Mouse (Mus musculus) limb, embryonic 10.5 days (tissue): ENCODE measurements around the gene Ell2. TPM values are rescaled to one million over a fixed set of nuclear protein-coding genes. Genes with fewer than 3 reads are reported as not detected.
A peak's percentile ranks its signal among the peaks of the same experiment; 100 is the strongest.

Experiments used
- DNase-seq: peaks from one replicate; pipeline ENCODE4 v3.0.0-alpha.2; 2017; ENCODE audit warnings: low spot score
- H3K27ac ChIP-seq: fragments of 300-500 bp; sonication (generic); 2 replicates; pipeline ENCODE4 v1.5.1; 2016; ENCODE audit warnings: mild to moderate bottlenecking
- H3K27me3 ChIP-seq: fragments of 300-500 bp; sonication (generic); 2 replicates; pipeline ENCODE4 v1.6.1; 2016; ENCODE audit warnings: low read depth, mild to moderate bottlenecking; ENCODE audit not compliant: poor library complexity, severe bottlenecking
- H3K36me3 ChIP-seq: fragments of 300-500 bp; sonication (generic); 2 replicates; pipeline ENCODE4 v1.6.1; 2016; ENCODE audit warnings: mild to moderate bottlenecking, moderate library complexity
- H3K4me1 ChIP-seq: fragments of 300-500 bp; sonication (generic); 2 replicates; pipeline ENCODE4 v1.6.1; 2016
- H3K4me3 ChIP-seq: fragments of 300-500 bp; sonication (generic); 2 replicates; pipeline ENCODE4 v1.5.1; 2016; ENCODE audit warnings: mild to moderate bottlenecking, moderate library complexity
- H3K9me3 ChIP-seq: fragments of 300-500 bp; sonication (generic); replicated peaks from 2 replicates; pipeline ENCODE4 v1.6.1; 2016; ENCODE audit warnings: mild to moderate bottlenecking
- WGBS: fragments of 180-500 bp; shearing (Covaris S2); methylation state at CpG from one replicate; pipeline ENCODE4 v1.1.7; 2016; 5-methylcytosine and 5-hydroxymethylcytosine counted together
- polyA plus RNA-seq: library from polyadenylated mRNA; unstranded; fragments of >200 nt; fragmentation: Nextera tagmentation; extraction: Ambion mirVana; gene quantifications from 2 replicates; pipeline ENCODE4 v1.2.1, GENCODE M21; 2016

Ell2 gene
- polyA plus RNA-seq, 1 experiment from 2014 or later = 4.2 TPM

DNA sequence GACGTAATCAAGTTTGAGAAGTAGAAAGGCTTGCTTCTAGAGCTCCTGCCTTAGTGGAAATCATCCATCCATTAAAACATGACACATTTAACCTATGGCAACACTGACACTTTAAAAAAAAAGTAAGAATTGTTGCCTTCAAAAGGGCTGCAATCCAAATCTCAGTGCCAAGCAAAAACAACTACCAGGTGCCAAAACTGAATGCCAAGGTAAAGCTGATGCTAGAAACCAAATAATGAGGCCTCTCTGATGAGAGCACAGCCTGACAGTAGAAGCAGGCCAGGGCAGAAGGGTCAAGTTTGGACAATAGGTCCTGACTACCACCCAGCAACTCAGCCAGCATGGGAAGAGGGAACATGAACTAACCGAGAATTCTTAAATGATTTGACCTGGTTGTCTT, 73.5 kb downstream of the Ell2 start:
- Histone ChIP-seq H3K9me3 (no peaks in the 10 kb centered on the region), H3K36me3 (no peaks in the 10 kb centered on the region), H3K27me3 (no peaks in the 10 kb centered on the region), H3K4me3 (no peak overlapping the region), H3K4me1 (no peaks in the 10 kb centered on the region), H3K27ac (no peak overlapping the region)
- DNase-seq = no peak
- WGBS = 87% methylated on average over 2 of the region's 2 CpGs

DNA sequence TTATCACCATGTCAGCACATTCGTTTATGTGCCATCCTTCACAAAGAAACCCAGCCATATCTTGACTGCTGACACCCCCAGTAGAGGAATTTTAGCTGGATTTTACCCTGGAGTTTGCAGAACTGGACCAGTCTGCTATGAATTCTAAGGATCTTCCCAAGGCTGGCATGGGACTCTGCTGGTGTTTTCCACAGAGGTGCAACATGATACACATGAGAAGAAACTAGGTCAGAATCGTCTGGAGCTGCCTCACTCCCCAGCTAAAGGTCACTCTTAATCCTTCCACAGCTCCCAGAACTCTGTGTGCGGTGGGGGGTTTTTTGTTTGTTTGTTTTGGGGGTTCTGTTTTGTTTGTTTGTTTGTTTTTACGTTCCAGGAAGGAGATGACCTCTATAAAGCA, 79.2 kb downstream of the Ell2 start:
- WGBS = 58% methylated on average over 4 of the region's 4 CpGs
- Histone ChIP-seq H3K4me1 (no peaks in the 10 kb centered on the region), H3K27me3 (no peaks in the 10 kb centered on the region), H3K4me3 (no peak overlapping the region), H3K36me3 (no peaks in the 10 kb centered on the region), H3K9me3 (no peaks in the 10 kb centered on the region), H3K27ac (no peak overlapping the region)
- no peak for DNase-seq

DNA sequence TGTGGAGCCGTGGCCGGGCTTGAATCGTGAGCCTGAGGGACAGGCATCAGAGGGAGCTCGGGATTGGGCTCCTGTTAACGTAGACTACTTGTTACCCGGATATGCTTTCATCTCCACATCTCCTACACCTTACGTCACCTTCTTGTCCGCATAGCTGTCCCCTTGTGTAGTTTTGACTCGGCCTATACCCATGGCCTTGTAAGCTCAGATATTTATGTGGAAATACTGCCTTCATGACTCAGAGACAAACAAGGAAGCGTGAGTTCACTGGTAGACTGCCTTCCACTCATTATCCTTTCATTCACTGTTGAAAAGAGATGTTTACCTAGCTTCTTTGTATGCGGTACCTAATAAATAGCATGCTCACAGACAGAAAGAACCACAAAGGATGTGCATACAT, 79.7 kb downstream of the Ell2 start:
- no peak for DNase-seq
- Histone ChIP-seq H3K36me3 (no peaks in the 10 kb centered on the region), H3K27ac (no peak overlapping the region), H3K4me3 (no peak overlapping the region), H3K4me1 (no peaks in the 10 kb centered on the region), H3K9me3 (no peaks in the 10 kb centered on the region), H3K27me3 (no peaks in the 10 kb centered on the region)
- 89% methylated on average over 11 of the region's 11 CpGs for WGBS

DNA sequence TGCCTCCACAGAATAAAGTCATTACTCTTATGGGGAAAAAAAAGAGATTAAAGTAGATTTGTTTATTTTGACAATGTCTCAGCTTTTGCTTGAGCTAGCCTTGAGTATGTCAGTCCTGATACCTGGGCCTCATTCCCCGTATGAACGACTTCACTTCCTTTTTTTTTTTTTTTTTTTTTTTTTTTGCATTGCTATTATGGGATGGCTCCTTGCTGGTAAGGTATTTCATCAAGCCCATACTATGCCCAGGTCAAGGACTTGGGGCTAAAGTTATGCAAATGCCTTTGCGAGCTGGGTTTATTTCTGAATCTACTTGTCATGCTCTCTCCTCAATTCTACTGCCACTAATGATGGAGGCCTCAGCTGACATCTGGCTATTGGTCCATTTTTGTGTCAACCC, 80.8 kb downstream of the Ell2 start:
- Histone ChIP-seq H3K4me1 (no peaks in the 10 kb centered on the region), H3K27ac (no peak overlapping the region), H3K36me3 (no peaks in the 10 kb centered on the region), H3K9me3 (no peaks in the 10 kb centered on the region), H3K27me3 (no peaks in the 10 kb centered on the region), H3K4me3 (no peak overlapping the region)
- DNase-seq = no peak
- 90% methylated on average over 3 of the region's 3 CpGs for WGBS

DNA sequence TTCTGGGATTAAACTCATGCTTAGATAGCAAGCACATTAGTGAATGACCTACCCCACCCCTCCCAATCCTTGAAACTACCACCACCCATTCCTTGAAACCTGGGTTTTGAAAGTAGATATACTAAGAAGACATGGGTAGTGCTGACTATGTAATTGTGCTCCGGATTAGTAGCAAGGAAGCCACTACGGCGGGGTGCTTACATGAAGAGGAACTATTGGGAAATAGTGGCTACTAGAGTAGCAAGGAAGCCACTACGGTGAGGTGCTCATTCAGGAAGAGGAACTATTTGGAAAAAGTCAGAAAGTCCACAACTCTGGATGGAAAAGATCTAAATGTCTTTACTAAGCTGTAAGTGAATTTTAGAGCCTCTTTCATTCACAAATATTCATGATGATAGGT, 81.6 kb downstream of the Ell2 start:
- no peaks in the 10 kb centered on the region for H3K27me3 ChIP-seq
- H3K27ac ChIP-seq = no peak overlapping the region
- no peak overlapping the region for H3K4me3 ChIP-seq
- H3K4me1 ChIP-seq = no peaks in the 10 kb centered on the region
- no peaks in the 10 kb centered on the region for H3K36me3 ChIP-seq
- DNase-seq = no peak
- 93% methylated on average over 4 of the region's 4 CpGs for WGBS
- no peaks in the 10 kb centered on the region for H3K9me3 ChIP-seq

DNA sequence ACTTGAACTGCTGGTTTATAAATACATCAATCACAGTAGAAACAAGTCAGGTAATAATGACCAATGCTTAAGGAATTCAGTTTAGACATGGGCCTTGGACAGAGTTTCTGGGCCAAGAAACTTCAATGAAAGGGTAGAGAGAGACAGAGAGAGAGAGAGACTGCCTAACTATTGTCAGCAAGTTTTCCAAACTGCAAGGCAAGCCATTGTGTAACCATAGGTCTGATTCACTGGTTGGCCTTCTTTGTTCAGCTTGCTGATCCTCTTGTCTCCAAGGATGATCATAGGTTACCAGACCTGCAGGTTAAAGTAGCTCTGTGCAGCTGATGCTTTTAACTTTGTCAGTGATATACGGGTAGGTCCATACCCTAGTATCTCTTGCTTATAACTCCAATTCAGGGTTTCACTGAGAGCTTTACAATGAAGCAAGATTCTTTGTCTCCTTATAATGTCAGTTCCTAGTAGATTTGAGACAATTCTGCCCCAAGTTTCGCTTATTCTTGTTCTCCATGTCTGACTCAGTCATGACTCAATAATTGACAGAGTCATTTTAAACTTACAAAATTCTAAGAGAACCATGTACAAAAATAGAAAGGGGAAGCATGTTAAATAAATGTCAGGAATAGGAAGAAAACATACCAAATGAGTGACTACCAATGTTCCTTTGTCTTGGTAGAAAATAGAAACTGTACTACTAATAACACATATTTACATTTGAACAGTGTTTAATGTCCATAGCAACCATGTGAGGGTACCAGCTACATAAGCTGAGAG, 82.7 kb downstream of the Ell2 start:
- no peak for DNase-seq

DNA sequence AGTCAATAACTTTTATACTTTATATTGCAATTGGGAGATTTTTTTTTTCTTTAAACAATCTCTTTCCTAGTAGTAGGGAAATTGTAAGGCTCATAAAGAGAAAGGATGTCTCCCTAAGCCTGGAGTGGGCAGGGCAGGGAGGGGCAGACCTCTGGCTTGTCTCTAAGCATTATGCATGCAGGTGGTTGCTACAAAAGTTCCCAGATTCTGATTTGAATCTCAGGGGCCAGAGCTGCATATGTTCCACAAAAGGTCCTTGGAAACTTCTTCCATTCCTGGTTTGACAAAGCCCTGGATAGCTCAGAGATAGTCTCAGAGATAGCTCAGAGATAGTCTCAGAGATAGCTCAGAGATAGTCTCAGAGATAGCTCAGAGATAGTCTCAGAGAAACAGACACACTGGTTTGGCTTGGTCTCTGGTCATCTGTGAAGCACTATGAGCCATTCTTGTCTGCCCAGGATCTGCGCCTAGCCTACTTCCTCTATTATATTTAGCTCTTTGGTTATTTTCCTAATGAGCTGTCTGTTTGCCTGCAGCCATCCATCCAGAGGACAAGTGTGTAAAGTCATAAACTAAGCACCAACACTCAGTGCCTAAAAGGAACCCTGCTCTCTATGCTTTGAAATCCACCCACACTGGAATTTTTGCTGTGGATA, 84.1 kb downstream of the Ell2 start:
- H3K9me3 ChIP-seq = no peaks in the 10 kb centered on the region
- no peak overlapping the region for H3K27ac ChIP-seq
- H3K27me3 ChIP-seq = no peaks in the 10 kb centered on the region
- no peaks in the 10 kb centered on the region for H3K36me3 ChIP-seq
- H3K4me1 ChIP-seq = no peaks in the 10 kb centered on the region
- no peak overlapping the region for H3K4me3 ChIP-seq
- WGBS = 92% methylated on average over 1 of the region's 1 CpGs
- no peak for DNase-seq

More for the DNA sequence above, 82.7 kb downstream of the Ell2 start:
- WGBS = 93% methylated on average over 2 of the region's 2 CpGs
- H3K4me1 ChIP-seq = no peaks in the 10 kb centered on the region
- H3K4me3 ChIP-seq = no peak overlapping the region
- H3K36me3 ChIP-seq = no peaks in the 10 kb centered on the region
- no peak overlapping the region for H3K27ac ChIP-seq
- no peaks in the 10 kb centered on the region for H3K9me3 ChIP-seq
- no peaks in the 10 kb centered on the region for H3K27me3 ChIP-seq

DNA sequence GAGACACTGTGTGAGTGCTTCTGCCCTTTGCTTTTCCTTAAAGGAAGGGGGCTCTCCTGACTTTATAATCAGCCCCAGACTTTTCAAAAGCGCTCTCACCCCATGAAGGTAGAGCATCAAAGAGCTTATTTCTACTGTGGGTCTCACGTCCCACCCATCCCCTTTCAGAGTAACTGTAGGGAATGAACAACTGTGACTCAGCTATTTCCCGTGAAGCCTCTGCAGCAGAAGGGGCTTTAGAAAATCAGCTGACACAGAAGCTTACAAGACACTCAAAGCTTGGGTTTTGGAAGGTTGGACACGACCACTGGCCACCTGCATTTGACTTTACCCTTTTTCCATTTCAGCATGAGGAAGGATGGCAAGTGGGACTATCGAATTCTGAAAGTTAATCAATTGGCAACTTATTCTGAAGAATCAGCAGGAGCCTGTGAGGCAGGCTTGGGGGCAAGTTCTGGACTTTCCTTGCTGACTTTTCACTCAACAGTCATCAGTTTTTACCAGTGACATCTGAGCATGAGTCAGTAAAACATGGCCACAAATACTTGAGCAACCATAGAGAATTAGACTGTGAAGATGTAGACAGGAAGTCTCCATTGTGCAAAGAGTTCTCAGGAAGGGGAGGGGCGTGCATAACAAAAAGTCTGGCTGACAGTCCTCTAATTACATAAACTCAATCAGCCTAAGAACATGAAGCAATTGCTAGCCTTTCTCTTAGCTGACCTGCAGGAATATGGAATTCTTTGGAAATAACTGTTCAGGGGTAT, 87.5 kb downstream of the Ell2 start:
- no peaks in the 10 kb centered on the region for H3K27me3 ChIP-seq
- no peaks in the 10 kb centered on the region for H3K4me1 ChIP-seq
- H3K36me3 ChIP-seq = no peaks in the 10 kb centered on the region
- H3K4me3 ChIP-seq = no peak overlapping the region
- no peak for DNase-seq
- H3K9me3 ChIP-seq = no peaks in the 10 kb centered on the region
- WGBS = 61% methylated on average over 6 of the region's 6 CpGs
- no peak overlapping the region for H3K27ac ChIP-seq

DNA sequence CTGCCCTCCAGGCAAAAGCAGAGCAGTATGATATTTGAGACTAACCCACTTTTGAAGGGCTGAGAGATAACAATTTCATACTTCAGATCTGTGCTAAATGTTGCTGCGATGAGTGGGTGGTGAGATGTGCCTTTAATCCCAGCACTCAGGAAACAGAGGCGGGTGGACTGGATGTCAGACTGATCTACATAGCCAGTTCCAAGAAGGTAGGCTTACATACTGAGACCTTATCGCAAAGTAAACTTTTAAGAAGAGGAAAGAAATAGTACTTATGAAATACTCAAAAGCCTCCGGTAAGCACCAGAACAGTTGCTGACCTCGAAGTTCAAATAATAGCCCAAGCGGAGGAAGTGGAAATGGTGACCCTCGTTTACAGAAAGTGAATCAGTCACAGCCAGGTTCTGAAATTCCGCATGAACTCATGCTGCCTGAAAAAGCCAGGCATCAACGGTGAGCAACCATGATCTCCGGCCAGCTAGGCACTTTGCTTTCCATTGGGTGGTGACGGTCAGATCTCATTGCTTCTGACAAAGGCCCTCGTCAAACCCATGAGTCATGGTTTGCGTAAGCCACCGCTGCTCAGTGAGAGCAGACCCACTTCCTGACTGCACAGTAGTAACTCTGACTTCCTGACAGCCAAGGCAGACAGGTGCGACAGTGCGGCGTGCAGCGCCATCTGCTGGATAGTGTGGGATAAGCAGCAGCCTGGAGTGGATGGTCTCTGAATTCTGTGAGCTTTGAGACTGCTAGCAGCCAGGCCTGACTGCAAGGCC, 91.0 kb downstream of the Ell2 start:
- Histone ChIP-seq H3K36me3 (no peaks in the 10 kb centered on the region), H3K27ac (peak overlapping the region; percentile 53), H3K9me3 (no peaks in the 10 kb centered on the region), H3K27me3 (no peaks in the 10 kb centered on the region), H3K4me3 (peak overlapping the region; percentile 33), H3K4me1 (no peaks in the 10 kb centered on the region)
- WGBS = 38% methylated on average over 18 of the region's 18 CpGs
- DNase-seq = peak; percentile 95

DNA sequence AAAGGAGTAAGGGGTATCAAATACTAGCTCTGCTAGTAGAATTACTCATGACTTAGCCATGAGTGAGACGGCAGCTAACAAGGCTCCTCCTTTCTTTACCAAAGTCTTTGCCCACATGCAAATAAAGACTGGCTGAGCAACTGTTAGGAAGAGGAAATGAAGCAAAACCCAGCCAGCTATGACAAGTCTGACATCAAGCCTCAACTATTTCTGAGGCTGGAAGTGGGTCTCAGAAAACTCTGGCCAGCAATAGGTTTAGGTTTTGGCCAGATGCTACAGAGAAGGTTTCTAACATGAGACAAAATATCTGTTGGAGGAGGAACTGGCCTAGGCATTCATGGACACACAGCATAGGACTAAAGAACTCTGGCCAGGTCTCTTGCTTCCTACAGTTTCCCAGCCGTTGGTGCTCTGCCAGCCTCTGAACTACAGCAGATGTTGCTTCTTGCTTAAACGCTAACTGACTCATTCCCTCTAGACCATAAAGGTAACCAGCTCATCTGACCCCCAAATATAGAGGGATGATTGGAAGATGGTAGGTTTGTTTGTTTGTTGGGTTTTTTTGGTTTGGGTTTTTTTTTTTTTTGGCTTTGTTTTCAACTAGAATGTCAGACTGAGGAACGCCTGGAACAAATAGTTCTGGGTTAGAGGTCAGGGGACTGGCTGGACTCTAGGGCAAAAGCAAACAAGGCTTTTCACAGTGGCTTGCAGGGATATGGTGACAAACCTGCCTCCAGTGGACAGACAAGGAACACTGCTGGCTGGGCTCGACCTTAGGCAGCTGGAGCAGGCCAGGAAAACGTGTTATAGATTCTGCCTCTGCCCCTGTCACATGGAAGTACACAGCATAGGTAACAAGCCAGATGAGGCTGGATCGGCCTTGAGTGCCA, 92.1 kb downstream of the Ell2 start:
- DNase-seq = no peak
- no peaks in the 10 kb centered on the region for H3K9me3 ChIP-seq
- no peak overlapping the region for H3K27ac ChIP-seq
- WGBS = 87% methylated on average over 7 of the region's 7 CpGs
- H3K36me3 ChIP-seq = no peaks in the 10 kb centered on the region
- no peaks in the 10 kb centered on the region for H3K27me3 ChIP-seq
- no peak overlapping the region for H3K4me3 ChIP-seq
- H3K4me1 ChIP-seq = no peaks in the 10 kb centered on the region

DNA sequence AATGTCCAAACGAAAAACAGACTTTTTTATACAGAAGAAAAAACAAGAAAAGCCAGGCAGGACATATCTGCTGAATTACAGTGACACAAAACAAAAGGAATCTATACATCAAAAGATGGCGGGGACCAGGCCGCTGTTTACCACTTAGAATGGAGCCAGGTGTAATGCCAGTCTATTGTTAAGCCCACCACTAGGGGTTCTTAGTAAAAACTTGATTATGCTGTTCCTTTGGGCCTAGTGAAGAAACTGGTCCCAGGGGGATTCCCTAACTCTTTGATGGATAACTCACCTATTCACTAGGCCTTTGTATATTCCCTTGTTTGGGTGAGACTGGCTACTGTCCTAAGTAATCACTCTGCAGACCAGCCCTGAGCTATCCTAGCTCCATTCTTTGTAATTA, 92.9 kb downstream of the Ell2 start:
- H3K27me3 ChIP-seq = no peaks in the 10 kb centered on the region
- H3K9me3 ChIP-seq = no peaks in the 10 kb centered on the region
- H3K36me3 ChIP-seq = no peaks in the 10 kb centered on the region
- no peak overlapping the region for H3K27ac ChIP-seq
- DNase-seq = no peak
- no peaks in the 10 kb centered on the region for H3K4me1 ChIP-seq
- WGBS = 86% methylated on average over 3 of the region's 3 CpGs
- H3K4me3 ChIP-seq = no peak overlapping the region

DNA sequence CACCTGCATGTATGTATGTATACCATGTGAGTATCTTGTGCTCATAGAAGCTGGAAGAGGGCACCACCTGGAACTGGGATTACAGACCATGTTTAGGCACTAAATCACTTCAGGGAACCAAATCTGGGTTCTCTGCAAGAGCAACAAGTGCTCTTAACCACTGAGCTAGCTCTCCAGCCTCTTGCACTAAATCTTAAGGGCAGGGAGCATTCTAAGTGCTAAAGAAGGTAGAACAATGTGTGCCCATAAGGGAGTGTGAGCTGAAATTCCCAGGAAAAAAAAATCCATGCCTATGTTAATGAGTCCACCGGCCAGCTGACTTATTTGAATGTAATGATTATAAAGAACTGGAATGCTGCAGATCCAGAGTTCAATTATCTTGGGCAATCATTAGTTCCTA, 101.4 kb downstream of the Ell2 start:
- no peaks in the 10 kb centered on the region for H3K4me1 ChIP-seq
- no peaks in the 10 kb centered on the region for H3K36me3 ChIP-seq
- H3K4me3 ChIP-seq = no peak overlapping the region
- DNase-seq = no peak
- WGBS = 82% methylated on average over 1 of the region's 1 CpGs
- H3K27me3 ChIP-seq = no peaks in the 10 kb centered on the region
- H3K27ac ChIP-seq = no peak overlapping the region
- H3K9me3 ChIP-seq = no peaks in the 10 kb centered on the region
